Mouse (Mus musculus) frontal cortex, adult 2 months (tissue): Measurements from ENCODE around the gene Mslnl. TPM values are rescaled to one million over a fixed set of nuclear protein-coding genes. Genes with fewer than 3 reads are reported as not detected.
A peak's percentile ranks its signal among the peaks of the same experiment; 100 is the strongest.
"Not testable (repeated sequence)": the region's sequence is repeated elsewhere in the genome, so short reads cannot be mapped to it uniquely, and the experiment has no call there.

Experiments used
- DNase-seq, 2 experiments: peaks; one replicate each; pipeline ENCODE4 v3.0.0; 2022; ENCODE audit warnings: low spot score in 1 of 2; ENCODE audit errors: extremely low spot score in 1 of 2
- polyA plus RNA-seq: library from polyadenylated mRNA; depleted of rRNA; stranded (reverse); fragments of >200 nt; gene quantifications from 2 replicates; pipeline ENCODE4 v1.2.3, GENCODE M21; 2012

Mslnl gene
- polyA plus RNA-seq, 1 experiment, result 0.16 TPM

DNA sequence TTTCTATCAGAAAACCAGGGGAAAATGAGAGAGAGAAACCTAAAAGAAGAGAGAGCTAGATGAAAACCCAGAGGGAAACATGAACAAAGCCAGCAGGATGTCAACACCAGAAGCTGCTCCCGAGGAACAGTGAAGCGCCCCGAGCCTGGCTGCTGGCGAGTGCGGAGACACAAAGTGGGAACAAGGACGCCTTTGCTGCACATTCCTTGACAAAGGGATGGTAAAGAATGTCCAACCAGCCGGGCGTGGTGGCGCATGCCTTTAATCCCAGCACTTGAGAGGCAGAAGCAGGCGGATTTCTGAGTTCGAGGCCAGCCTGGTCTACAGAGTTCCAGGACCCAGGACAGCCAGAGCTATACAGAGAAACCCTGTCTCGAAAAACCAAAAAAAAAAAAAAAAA is 5.6 kb downstream of the Mslnl start:
- DNase-seq, result not testable (repeated sequence)

DNA sequence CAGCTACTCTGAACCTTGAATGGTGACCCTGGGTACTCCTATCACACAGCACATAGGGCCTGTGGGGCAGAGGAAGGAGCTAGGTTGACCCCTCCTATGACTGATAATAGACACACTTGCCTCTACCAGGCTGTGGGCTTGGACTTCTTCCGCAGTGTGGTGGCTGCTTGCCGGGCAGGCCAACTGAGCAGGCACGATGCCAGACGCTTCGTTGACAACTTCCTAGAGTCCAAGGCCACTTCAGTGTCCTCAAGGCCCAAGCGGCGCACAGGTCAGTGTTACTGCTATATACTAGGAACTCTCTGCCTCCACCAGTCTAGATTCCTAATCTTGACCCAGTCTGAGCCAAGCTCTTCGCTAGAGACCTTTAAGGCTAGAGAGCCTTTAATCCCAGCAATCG is 8.0 kb downstream of the Mslnl start:
- DNase-seq, result no peak

DNA sequence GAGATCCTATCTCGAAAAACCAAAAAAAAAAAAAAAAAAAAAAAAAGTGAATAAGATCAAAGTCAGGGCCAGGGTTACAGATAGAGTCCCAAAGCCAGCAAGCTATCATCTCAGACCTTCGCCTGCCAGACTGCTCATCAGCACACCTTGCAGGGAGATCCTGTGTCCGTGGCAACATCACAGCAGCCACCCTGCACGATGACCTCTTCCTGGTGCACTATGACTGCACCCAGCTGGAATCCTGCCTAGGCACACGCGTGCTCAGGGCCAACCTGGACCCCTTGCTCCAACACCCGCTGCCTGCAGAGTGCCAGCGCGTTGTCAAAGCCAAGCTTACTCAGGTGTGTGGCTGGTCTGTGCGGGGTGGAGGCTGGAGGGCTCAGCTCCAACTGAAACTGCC is 8.5 kb downstream of the Mslnl start:
- DNase-seq, result no peak

DNA sequence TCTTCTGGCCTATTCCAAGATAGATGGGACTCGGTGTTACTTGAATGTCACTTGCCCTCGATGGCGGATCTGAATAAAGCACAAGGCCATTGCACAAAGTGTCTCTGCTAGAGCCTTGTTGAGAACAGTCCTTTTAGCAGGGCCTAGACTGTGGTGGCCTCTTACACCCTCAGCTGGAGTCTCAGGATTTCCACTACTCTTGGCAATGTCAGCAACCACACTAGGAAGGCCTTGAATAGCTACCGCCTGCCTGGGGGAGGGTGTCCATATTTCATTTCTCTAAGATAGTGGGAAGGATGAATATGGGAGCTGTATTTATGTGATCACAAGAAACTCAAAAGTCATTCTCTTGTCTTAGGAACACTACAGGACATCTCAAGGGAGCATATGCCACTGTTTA is 12.4 kb downstream of the Mslnl start:
- no peak for DNase-seq

DNA sequence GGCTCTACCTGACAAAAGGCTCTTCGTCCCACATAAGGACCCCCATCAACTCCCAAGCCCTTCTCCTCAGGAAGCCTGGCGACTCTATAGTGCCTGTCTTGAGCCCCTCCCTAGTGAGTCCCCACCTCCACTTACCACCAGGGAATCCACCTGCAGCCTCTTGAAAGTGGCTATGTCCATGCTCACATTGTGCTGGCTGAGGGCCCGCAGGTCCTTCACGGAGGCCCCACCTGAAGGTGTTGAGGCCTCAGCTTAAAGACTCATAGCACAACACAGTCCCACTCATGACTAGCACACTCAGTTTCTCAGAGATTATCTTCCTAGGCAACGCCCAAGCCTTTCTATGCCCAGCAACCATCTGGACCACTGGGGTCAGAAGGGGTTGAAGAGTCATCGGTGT is 13.5 kb downstream of the Mslnl start:
- no peak for DNase-seq

DNA sequence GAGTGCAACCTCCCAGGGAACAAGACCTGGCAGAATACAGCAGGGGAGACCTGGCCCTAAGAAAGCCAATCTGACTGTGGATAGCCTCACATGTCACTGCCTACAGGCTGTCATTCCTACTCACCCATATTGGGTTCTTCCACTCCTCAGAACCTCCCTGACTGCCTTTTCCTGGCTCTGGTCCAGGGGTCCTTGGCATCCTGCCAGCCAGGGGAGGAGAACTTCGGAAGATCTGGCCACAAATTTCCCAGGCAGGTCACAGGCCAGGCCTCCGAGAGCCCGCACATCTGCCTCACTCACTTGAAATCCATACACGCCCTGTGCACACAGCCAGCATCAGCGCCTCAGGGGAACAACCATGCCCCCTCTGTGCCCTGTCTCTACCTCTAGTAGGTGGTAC is 15.6 kb downstream of the Mslnl start:
- no peak for DNase-seq

DNA sequence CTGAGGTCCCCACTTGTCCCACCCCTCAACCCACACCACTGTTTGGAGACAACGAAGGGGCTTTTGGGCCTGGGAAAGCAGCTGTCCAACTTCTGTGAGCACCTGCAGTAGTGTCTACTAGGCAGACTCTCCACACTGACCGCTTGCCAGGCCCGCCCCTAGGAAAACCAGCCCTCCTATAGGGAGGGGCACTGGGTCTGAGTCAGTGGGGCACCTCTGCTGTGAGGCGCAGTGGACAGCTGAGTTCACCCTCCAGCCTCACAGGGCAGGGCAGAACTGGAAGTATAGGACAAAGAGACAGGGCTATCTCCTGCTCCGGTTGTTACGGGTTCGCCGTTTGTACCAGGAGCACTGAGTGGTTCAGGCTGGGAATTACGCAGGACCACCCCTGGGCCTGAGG is 18.4 kb downstream of the Mslnl start, which contains the start of gene Msln:
TSS of gene Msln (minus strand) at position 138 of the 400 bp plus-strand sequence.
- DNase-seq, result no peak

DNA sequence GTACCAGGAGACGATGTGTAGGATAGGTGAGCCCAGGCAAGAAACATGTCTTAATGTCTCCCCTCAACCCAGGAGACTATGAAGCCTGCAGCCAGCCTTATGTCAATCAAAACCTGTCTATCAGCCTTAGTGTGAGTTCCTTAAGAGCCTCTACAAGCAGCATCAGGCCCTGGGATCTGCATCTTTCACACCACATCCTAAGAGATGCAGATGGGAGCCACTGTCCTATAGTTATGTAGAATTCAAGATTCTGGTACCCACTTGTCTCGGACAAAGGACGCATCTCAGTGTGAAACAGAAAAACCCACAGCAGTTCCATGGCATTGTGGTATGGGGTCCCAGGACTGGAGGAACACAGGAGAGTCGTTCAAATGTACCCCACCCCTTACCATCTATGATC is 19.2 kb downstream of the Mslnl start:
- DNase-seq, result no peak

DNA sequence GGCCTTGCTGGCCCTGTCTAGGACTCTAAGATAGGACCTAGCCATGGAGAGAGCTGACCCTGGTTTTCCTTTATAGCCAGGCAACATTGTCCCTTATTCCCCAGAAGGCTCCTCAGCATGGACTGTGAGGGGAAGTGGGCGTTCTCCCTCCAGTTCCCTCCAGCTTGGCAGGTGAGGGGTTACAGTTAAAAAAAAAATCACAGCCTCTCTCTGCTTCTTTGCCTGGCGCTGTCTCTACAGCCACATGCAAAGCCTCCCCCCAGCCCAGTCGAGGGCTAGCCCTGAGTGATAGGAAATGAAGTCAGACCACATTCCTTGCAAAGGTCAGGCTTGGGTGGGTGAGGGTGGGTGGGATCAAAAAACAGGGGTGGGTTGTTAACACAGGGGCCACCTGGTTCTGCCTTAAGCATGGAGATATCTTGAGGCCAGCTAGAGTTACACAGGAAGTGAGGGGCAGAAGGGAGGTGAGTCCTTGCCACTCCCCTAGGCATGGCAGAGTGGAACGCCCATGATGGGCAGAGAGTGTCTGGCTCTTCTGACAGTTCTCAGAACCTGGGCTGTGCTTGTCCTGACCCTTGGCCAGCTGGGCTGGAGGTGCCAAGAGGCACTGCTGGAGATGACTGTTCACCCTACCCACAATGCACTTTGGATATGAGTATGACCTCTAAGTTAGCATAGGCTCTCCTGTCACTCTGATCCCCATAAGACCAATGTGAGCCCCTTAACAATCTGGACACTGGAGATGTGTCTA is 20.0 kb downstream of the Mslnl start:
- no peak for DNase-seq

DNA sequence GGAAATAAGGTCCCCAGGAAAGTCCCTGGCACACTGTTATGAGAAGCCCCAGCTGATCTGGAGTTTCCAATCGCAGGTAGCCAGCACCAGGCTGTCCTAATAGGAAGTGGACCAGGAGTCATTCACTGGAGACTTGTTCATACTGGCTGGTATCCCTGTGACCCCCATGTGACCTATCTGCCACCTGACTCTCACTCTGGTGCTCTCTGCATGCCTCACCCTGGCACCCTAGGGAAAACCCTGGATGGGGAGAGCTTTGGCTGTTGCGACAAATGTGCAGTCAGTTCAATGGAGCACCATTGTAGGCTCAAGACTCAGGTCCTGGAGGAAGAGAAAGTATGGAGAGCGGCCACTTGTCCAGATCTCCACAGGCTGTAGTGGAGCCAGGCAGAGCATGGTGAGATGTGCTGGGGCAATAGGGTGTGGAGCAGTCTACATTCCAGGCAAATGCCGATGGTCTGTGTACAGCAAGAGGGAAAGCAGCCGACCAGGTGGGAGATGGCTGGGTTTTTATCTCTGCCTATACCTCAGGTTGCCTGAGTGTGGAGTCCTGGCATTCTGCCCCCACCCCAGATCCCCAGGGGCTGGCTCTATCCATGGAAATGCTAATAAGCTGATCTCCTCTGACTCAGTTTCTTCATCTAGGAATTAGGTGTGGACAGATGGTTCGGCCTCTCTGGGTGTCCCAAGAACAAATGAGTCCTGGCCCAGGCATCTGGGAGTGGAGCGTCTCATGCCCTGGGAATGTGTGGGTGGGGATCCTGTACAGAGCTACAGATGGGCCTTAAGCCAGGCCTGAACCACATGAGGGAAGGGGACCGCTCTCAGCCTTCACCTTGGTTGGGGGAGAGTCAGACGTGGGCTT is 20.8 kb downstream of the Mslnl start:
- DNase-seq, result no peak

DNA sequence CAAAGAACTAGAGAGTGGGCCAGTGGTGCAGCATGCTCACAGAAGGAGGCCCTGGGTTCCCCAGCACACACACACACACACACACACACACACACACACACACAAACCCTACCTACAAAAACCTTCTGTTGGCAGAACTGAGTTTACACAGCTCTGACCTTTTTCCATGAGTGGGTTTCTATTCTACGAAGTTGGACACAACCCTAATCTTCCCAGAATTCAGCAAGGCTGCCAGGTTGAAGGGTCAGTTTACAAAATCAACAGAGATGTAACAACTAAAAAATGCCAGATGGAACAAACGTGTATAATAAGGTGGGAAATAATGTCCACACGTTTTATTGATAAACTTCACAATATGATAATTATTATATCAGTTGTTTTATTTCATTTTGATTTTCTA is 21.8 kb downstream of the Mslnl start:
- no peak for DNase-seq

DNA sequence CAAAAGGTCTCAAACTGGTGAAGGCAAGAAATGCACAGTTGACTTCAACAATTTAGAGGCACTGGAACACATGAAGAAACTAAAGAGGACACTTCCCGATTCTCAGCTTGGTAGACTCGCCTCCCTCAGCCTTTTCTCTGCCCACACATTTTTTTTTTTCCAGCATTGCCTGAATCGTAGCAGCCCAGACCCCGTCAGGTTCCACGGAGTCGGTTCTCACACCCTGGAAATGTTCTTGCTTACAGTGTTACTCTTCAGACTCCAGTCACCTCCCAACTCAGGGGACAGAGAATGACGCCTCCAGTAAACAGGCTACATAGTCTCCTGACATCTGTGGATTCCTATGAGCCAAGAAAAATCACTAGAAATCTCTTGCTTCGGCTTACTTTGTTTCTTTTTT is 24.3 kb downstream of the Mslnl start:
- peak in 1 of 2 experiments; percentile 67 for DNase-seq

DNA sequence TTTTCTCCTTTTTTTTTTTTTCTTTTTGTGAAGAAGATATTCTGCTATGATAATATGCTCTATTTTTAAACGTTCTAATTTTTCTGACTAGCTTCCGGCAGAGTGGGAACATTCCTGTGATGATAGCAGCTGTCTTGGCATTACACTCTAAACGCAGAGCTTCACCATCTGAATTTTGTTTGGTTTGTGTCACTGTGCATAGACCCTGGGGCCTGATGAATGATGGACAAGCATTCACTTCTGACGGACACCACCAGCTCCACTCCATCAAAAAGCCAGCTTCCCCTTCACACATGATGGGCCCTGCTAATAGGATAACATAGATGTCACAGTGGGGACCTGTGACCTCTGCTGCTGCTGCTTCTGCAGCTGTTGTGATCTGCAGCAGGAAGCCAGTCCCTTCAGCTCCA is 25.7 kb downstream of the Mslnl start:
- peak in 1 of 2 experiments; percentile 77 for DNase-seq

DNA sequence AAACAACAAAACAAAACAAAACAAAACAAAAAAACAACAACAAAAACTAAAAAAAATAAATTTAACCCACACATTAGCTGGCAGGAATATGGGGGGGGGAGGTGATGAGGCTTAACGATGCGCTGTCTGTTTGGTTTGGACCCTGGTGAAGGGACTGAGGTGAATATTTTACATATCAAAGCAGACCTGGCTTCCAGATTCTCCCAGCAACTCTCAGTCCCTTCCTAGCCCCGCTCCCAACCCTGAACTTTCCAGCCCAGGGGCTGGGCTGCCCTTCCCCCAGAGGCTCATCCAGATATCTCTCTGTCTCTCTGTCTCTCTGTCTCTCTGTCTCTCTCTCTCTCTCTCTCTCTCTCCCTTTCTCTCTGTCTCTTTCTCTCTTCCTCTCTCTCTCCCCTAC is 26.7 kb downstream of the Mslnl start:
- DNase-seq, result no peak

DNA sequence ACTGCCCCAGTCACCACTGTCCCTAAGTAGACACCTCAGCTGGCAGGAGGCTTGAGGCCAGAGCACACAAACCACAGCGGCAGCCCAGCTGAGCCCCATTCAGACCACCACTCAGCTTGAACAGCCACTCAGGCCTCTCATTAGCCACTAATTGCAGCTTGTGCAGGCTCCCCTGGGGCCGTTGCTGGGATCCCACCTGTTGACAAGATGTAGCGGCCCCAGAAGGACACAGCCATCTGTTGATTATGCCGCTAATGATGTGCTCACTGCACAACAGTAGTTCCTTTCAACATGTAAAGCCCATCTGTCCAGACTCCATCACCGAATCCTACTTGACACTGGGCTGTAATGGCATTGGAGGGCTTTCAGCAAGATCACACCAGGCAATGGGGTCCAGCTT is 30.0 kb downstream of the Mslnl start:
- DNase-seq, result no peak

DNA sequence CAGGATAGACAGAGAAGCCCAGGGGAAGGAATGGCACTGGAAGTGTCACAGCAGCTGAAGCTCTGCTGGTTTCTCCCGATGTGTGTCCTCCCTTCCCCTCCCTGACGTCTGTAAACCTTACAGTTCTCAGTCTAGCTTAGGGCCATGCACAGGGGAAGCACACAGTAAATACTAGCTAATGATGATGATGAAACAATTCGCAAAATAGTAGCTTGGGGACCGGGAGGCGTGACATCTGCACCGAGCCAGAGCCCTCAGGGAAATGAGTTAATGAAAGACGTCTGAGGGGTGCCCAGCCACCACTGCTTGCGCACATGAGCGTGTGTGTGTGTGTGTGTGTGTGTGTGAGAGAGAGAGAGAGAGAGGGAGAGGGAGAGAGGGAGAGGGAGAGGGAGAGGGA is 33.5 kb downstream of the Mslnl start:
- no peak for DNase-seq

DNA sequence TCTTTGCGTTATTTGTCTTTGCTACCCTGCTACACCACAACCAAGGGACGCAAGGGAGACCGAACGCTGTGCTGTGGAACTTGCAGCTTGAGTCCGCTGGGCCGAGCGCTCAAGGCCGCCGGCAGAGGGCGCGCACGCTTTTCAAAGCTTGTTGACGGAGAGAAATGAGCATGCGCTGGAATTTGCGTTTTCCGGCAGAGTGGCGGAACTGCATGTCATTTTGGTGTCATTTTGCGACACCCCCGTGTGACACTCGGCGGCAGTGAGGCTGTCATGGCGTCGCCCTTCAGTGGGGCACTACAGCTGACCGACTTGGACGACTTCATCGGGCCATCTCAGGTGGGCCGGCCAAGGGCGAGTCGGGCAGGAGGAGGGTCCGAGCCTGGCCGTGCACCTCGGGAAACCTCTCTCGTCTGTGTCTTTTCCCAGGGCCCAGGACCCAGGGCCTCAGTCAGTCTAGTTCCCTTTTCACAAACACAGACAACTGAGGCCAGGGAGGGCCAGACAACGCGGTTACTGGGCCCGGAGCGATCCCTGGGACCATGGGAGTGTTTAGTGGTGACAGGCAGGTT is 37.8 kb downstream of the Mslnl start, which contains the start of gene Narfl:
TSS of gene Narfl (plus strand) at position 228 of the 572 bp plus-strand sequence.
- peak; percentile 96 to 100 for DNase-seq

DNA sequence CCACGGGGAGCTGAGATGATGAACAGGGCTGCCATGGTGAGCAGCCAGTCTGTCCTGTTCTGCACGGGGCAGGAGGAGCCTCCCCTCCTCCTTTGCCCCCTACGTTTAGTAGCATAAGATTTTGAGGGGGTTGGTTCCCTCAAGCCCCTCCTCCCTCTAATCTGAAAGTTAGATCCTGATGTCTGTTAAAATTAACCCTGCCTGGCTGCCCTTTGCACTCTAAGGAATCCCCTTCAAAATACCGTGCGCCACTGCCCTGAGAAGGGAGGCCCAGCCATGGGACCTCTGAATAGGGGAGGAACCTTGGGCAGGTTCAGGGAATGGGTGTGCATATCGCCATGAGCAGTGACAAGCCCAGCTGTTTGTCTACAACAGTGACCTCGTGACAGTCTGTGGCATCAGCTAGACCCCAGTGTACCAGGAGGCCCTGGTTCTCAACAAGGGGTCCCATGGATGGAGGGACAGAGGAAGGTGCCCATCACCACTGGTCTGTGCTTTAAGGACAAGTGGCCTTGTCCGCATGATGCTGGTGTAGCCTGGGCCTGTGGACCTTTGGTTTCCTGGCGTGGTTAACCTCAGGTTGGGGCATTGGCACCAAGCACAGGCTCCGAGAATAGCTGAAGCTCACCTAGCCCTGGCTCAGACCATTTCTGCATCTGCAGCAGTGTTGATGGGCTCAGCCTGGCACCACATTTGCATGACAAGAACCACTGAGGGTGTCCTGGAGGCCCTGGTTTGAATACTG is 39.6 kb downstream of the Mslnl start:
- DNase-seq, result no peak

DNA sequence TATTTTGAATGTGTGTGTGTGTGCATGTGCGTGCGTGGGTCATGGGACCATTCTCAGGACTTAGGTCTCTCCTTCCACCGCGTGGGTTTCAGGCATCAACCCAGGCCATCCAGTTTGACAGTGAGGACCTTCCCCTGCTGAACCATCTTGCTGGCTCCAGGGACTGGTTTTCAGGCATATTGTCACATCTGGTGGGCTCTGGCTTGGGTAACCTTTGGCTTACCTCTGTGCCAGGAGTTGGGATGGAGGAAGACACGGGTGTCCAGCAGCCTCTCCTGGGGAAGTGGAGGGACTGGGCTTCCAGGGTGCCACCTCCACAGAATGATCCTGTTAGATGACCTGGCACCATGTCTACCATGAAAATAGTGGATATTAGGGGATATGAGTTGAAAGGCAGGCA is 42.1 kb downstream of the Mslnl start:
- DNase-seq, result no peak

DNA sequence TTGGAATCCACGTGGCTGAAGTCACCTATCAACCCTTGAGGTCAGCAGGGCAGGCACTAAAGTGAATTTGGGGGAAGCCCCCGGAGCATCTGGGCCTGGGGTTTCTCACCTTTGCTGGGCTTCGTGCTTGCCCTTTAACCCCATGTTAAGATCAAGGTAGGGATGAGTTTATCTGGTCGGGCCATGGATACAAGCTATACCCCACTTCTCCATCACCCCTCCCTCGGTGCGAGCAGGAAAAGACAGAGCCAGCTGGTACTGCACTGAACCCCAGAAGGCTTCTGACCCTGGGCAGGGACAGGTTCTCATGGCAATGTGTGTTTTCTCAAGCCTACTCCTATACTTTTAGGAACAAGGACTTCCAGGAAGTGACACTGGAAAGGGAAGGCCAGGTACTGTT is 45.5 kb downstream of the Mslnl start:
- DNase-seq, result no peak

DNA sequence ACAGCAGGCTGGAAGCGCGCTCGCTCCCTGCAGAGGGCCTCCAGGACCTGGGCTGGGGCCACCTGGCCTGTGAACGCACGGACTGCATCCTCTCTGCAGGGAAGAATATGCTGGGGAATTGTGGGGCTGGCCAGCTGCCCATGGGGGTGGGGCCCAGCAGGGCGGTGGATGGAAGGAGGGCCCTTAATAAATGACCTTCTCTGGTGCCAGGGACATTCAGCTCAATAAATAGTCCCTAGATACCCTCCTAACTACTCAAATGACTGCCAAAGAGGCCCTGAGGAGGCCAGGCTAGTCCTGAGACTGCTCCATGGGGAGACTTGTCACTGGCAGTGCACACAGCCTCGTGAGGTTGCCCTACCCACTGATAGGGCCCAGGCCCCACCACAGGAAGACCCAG is 47.2 kb downstream of the Mslnl start:
- no peak for DNase-seq
